Mouse (Mus musculus) heart, embryonic 12.5 days (tissue): ENCODE data around the gene Actr5. TPM values are rescaled to one million over a fixed set of nuclear protein-coding genes. Genes with fewer than 3 reads are reported as not detected.

Experiments used
- ATAC-seq: fragments of 200-750 bp; cut with Nextera tagmentation; 2 replicates; pipeline ENCODE4 v1.8.0; 2017; ENCODE audit warnings: moderate TSS enrichment, moderate library complexity; ENCODE audit not compliant: insufficient number of reproducible peaks, low FRiP score
- H3K27ac ChIP-seq: fragments of 300-500 bp; sonication (generic); 2 replicates; pipeline ENCODE4 v1.5.1; 2016; ENCODE audit warnings: mild to moderate bottlenecking, moderate library complexity; ENCODE audit not compliant: poor library complexity, severe bottlenecking
- H3K27me3 ChIP-seq: fragments of 300-500 bp; sonication (generic); replicated peaks from 2 replicates; pipeline ENCODE4 v1.6.1; 2016; ENCODE audit warnings: mild to moderate bottlenecking, moderate library complexity
- H3K36me3 ChIP-seq: fragments of 300-500 bp; sonication (generic); 2 replicates; pipeline ENCODE4 v1.6.1; 2016; ENCODE audit warnings: mild to moderate bottlenecking, moderate library complexity
- H3K4me1 ChIP-seq: fragments of 300-500 bp; sonication (generic); replicated peaks from 2 replicates; pipeline ENCODE4 v1.6.1; 2016; ENCODE audit warnings: mild to moderate bottlenecking
- H3K4me2 ChIP-seq: fragments of 300-500 bp; sonication (generic); 2 replicates; pipeline ENCODE4 v1.6.1; 2016; ENCODE audit warnings: mild to moderate bottlenecking, moderate library complexity
- H3K4me3 ChIP-seq: fragments of 300-500 bp; sonication (generic); 2 replicates; pipeline ENCODE4 v1.5.1; 2016; ENCODE audit warnings: mild to moderate bottlenecking
- H3K9ac ChIP-seq: fragments of 300-500 bp; sonication (generic); 2 replicates; pipeline ENCODE4 v1.6.1; 2016; ENCODE audit warnings: mild to moderate bottlenecking, moderate library complexity
- H3K9me3 ChIP-seq: fragments of 300-500 bp; sonication (generic); replicated peaks from 2 replicates; pipeline ENCODE4 v1.6.1; 2016; ENCODE audit warnings: mild to moderate bottlenecking, moderate library complexity
- WGBS: fragments of 180-500 bp; shearing (Covaris S2); methylation state at CpG from one replicate; pipeline ENCODE4 v1.1.7; 2016; 5-methylcytosine and 5-hydroxymethylcytosine counted together
- polyA plus RNA-seq: library from polyadenylated mRNA; unstranded; fragments of >200 nt; fragmentation: Nextera tagmentation; extraction: Ambion mirVana; gene quantifications from 2 replicates; pipeline ENCODE4 v1.2.1, GENCODE M21; 2016

The Actr5 gene
- polyA plus RNA-seq, 1 experiment from 2014 or later, result 10.1 TPM

DNA sequence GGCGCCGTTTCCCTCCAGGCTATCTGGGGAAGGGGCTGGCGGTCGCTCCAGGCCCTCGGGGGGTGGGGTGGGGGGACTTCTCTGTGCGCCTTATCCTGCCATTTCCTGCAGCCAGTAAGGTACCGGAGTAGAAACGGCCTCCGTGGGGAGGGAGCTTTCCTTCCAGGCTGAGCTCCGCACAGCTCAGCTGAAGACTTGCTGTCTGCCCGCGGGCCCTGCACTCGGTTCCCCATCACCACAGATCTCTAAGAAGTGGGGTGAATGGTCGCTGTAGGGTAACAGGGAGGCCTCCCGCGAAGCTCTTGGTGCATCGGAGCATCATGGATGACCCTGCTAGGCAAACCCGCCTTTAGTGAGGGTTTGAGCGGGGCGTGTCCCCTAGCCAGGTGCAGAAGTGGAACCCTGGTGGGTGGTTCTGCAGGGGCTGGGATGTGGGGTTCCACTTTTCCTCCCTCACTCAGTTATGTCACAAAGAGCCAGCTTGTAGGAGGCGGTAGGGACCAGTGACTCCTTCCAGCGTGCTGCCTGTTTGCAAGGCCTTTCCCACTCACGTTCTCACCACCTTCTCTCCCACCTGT lies 43.8 kb downstream of the Actr5 start:
- H3K4me1 ChIP-seq, result peaks cover 56% of the 10 kb centered on the region
- H3K36me3 ChIP-seq, result no peaks in the 10 kb centered on the region
- WGBS, result 11% methylated on average over 23 of the region's 23 CpGs
- peaks cover 52% of the 10 kb centered on the region for H3K27me3 ChIP-seq
- H3K4me2 ChIP-seq, result peak overlapping the region; percentile 93
- peak overlapping the region; percentile 72 for H3K4me3 ChIP-seq
- 0 out of 2 replicates have a peak, but pooled peaks have one; percentile 12 for ATAC-seq
- peak overlapping the region; percentile 72 for H3K9ac ChIP-seq
- H3K9me3 ChIP-seq, result 0 out of 2 replicates have a peak, but pooled peaks cover 5% of the 10 kb centered on the region
- no peak overlapping the region for H3K27ac ChIP-seq

DNA sequence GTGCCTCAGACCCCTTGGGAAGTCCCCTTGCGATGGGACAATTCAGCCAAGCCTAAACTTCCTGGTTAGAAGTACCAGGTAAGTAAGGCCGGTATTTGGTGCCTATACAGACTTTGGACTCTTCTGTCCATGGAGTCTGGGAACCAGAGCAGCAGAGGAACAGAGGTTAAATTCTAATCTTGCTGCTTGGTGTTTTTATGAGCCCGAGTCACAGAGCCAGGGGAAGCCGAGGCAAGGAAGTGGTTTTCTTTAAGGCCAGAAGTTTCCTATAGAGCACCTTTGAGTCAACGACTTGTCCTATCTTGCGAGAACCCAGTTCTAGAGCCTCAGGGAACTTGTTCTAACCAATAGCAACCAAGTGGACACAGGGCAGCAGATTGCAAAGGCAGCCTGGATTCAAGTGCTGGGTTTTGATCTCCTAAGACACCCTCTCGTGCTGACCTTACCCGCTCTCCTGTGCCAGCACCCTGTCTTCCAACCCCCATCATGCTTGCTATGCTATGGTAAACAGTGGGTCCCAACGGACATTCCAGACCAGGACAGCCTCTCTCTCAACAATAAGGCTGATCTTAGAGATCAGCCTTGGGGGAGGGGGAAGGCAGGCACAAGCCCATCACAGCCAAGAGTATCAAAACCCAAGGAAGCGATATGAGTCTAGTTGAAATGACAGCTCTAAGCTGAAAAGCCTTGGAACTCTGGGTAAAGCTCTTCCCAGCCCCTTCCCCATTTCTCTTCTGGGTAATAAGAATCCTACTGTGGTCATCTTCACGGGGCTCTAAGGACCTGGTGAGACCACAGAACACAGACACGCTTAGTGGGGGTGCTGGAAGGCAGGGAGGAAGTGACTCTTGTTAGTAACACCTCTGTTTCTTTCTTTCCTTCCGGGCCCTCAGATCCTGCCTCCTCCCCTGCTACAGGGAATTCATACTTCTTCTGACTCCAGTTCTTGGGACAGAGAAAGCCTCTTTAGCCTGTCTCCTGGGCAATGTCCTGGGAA lies 44.8 kb downstream of the Actr5 start:
- Histone ChIP-seq H3K4me2 (peak overlapping the region; percentile 93; the same call in 1 of the 2 replicates), H3K27ac (no peak overlapping the region), H3K27me3 (peaks cover 51% of the 10 kb centered on the region), H3K4me3 (no peak overlapping the region), H3K9ac (no peak overlapping the region), H3K36me3 (no peaks in the 10 kb centered on the region), H3K9me3 (0 out of 2 replicates have a peak, but pooled peaks cover 5% of the 10 kb centered on the region), H3K4me1 (peaks cover 66% of the 10 kb centered on the region)
- ATAC-seq, result no peak
- WGBS, result 50% methylated on average over 13 of the region's 13 CpGs

DNA sequence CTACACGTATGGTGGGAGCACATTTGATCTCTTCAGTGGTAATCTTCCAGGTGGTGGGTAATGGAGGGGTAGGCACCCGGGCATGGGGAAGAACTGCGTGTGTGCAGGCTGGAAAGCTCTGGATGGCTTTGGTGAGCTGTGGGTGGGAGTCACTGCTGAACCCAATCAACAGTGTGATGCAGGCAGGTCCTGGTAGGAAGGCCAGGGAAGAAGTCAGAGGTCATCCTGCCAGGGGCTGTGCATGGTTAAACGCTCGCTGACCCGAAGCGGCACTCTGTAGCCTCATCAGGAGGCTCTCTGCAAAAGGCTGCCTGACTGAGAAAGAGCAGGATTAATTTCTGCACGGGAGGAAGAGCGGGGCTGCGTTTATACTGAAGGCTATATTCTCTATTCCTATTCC lies 45.9 kb downstream of the Actr5 start:
- 73% methylated on average over 10 of the region's 10 CpGs for WGBS
- Histone ChIP-seq H3K9ac (no peak overlapping the region), H3K27ac (no peak overlapping the region), H3K4me1 (peaks cover 68% of the 10 kb centered on the region), H3K36me3 (no peaks in the 10 kb centered on the region), H3K4me3 (no peak overlapping the region), H3K27me3 (peaks cover 47% of the 10 kb centered on the region), H3K9me3 (0 out of 2 replicates have a peak, but pooled peaks cover 5% of the 10 kb centered on the region), H3K4me2 (no peak overlapping the region)
- no peak for ATAC-seq

DNA sequence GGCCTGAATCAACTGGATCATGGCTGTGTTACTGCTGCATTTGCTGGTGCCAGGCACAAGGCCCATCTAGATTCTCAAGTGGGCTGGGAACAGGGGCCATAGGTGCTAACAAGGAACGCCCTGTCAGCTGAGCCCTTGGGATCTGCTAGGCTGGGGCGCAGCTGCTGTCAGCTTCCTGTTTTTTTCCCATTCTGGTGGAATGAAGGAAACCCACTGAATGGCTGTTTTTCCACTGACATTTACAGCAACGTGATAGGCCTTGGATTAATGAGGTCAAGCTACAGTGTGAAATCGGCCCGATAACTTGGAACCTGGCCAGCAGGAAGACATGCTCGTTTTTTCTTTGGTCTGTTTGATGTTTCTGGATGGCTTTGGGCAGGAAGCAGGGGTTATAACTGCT lies 48.1 kb downstream of the Actr5 start:
- Histone ChIP-seq H3K9ac (no peak overlapping the region), H3K27me3 (peaks cover 30% of the 10 kb centered on the region), H3K9me3 (0 out of 2 replicates have a peak, but pooled peaks cover 5% of the 10 kb centered on the region), H3K4me1 (peaks cover 50% of the 10 kb centered on the region), H3K36me3 (no peaks in the 10 kb centered on the region), H3K4me3 (no peak overlapping the region), H3K27ac (peak overlapping the region; percentile 65), H3K4me2 (no peak overlapping the region)
- 38% methylated on average over 6 of the region's 6 CpGs for whole genome bisulfite sequencing
- ATAC-seq, result peak; percentile 69

DNA sequence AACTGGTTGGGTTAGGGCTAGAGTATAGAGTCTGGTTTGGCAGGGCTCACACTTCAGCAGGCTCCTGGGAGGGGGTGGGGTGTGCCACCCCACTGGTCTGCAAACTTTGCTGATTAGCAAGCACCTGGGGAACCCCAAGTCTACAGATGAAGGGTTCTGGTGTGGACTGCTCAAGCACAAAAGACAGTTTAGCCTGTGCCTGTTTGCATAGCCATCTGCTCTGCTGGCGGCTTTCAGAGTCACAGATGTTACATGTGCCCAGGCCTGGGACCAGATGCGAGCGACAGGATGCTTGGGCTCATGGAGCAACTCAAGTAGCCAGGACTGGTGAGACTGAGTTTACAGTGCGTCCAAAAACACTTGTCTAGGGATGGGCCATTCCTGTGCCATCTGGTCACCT lies 48.8 kb downstream of the Actr5 start:
- Histone ChIP-seq H3K9ac (no peak overlapping the region), H3K4me2 (no peak overlapping the region), H3K4me3 (no peak overlapping the region), H3K27ac (peak overlapping the region; percentile 56), H3K9me3 (0 out of 2 replicates have a peak, but pooled peaks cover 5% of the 10 kb centered on the region), H3K36me3 (no peaks in the 10 kb centered on the region), H3K27me3 (peaks cover 23% of the 10 kb centered on the region), H3K4me1 (peaks cover 43% of the 10 kb centered on the region)
- no peak for ATAC-seq
- 74% methylated on average over 4 of the region's 4 CpGs for WGBS

DNA sequence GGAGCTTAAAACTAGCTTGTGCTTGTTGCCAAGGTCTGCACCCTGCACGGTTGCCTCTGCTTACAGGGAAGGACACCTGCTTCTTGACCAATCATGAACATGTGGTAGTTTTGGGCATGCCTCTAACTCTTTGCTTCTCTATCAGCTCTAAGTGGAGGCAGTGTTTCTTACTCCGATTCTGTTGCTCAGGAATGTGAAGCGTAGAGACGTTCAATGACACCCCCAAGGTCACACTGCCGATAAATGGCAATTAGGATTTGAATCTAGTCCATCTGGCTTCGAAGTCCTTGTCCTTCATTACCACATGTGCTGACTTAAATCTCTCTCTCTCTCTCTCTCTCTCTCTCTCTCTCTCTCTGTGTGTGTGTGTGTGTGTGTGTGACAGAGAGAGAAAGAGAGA lies 49.4 kb downstream of the Actr5 start:
- Histone ChIP-seq H3K4me3 (no peak overlapping the region), H3K4me1 (peaks cover 38% of the 10 kb centered on the region), H3K36me3 (no peaks in the 10 kb centered on the region), H3K9me3 (0 out of 2 replicates have a peak, but pooled peaks cover 5% of the 10 kb centered on the region), H3K9ac (no peak overlapping the region), H3K4me2 (no peak overlapping the region), H3K27me3 (peaks cover 17% of the 10 kb centered on the region), H3K27ac (no peak overlapping the region)
- 44% methylated on average over 6 of the region's 6 CpGs for WGBS
- no peak for ATAC-seq

DNA sequence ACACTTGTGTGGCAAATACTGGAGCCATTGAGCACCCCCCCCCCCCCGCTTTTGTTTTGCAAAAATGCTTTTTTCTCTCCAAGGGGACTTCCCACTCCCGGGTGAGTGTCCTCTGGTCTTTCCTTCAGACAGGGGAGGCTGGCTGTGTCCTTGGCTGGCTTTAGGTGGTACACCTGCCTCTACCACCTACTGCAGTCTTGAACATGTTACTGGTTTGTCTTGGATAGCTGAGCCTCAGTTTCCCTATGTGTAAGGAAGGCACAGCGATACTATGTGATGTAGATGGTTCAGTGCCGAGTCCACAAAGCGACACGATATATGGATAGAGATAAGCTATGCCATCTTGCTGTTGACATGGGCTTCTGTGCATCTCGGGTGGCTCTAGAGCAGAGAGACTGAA lies 50.1 kb downstream of the Actr5 start:
- WGBS, result 67% methylated on average over 7 of the region's 7 CpGs

DNA sequence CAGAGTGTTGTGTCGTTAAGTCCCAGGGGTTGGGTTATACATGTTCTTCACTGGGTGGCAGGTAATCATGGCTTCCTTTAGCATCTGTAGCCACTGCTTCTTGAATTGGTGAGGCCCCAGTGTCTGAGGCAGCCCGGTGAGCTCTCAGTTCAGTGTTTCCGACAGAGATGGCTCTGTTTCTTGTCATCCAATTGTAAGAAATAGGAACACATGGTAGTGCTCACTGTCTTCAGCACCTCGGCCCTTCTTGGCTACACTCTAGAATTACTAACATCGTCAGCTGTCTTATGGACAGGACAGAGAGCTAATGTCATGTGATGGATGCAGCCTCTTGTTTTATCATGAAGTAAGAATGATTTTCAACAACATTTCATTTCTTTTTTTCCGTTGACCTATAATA lies 50.5 kb downstream of the Actr5 start:
- no peak overlapping the region for H3K4me2 ChIP-seq
- no peak overlapping the region for H3K4me3 ChIP-seq
- H3K36me3 ChIP-seq, result no peaks in the 10 kb centered on the region
- no peak overlapping the region for H3K27ac ChIP-seq
- no peak overlapping the region for H3K9ac ChIP-seq
- peaks cover 30% of the 10 kb centered on the region for H3K4me1 ChIP-seq
- peaks cover 6% of the 10 kb centered on the region for H3K27me3 ChIP-seq
- H3K9me3 ChIP-seq, result 0 out of 2 replicates have a peak, but pooled peaks cover 5% of the 10 kb centered on the region
- no peak for ATAC-seq
- 37% methylated on average over 6 of the region's 6 CpGs for WGBS

More for the DNA sequence above, 50.1 kb downstream of the Actr5 start:
- H3K4me3 ChIP-seq, result no peak overlapping the region
- no peak overlapping the region for H3K27ac ChIP-seq
- H3K9ac ChIP-seq, result no peak overlapping the region
- H3K27me3 ChIP-seq, result peaks cover 10% of the 10 kb centered on the region
- no peak for ATAC-seq
- no peak overlapping the region for H3K4me2 ChIP-seq
- H3K36me3 ChIP-seq, result no peaks in the 10 kb centered on the region
- 0 out of 2 replicates have a peak, but pooled peaks cover 5% of the 10 kb centered on the region for H3K9me3 ChIP-seq
- H3K4me1 ChIP-seq, result peaks cover 34% of the 10 kb centered on the region

DNA sequence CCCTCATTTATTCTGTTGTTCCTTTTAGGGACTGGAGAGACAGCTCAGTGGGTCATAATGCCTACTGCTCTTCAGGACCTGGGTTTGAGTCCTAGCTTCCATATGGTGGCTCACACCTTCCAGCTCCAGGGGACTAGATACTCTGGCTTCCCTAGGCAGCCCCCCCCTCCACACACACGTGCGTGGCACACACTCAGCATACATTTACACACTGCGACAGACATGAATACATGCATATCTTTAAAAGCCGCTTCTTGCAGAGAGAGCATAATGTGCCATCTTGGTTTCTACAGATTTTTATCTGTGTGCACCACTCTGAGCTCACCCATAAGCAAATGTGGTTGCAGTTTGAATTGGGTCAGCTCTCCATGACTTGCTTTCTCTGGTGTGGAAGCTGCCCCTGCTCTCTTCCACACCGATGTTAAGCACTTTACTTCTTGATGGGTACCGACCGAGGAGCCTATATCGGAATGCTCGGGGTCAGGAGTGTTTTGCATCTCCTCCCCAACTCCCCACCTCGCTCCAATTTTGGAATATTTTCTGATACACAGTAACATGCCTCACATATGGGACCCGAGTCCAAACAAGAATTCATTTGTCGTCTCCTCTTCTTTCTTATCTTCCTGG lies 51.3 kb downstream of the Actr5 start:
- no peaks in the 10 kb centered on the region for H3K36me3 ChIP-seq
- no peaks in the 10 kb centered on the region for H3K27me3 ChIP-seq
- WGBS, result 71% methylated on average over 12 of the region's 12 CpGs
- H3K4me2 ChIP-seq, result no peak overlapping the region
- peaks cover 29% of the 10 kb centered on the region for H3K4me1 ChIP-seq
- no peak overlapping the region for H3K4me3 ChIP-seq
- no peak for ATAC-seq
- H3K27ac ChIP-seq, result no peak overlapping the region
- 0 out of 2 replicates have a peak, but pooled peaks cover 5% of the 10 kb centered on the region for H3K9me3 ChIP-seq
- no peak overlapping the region for H3K9ac ChIP-seq

DNA sequence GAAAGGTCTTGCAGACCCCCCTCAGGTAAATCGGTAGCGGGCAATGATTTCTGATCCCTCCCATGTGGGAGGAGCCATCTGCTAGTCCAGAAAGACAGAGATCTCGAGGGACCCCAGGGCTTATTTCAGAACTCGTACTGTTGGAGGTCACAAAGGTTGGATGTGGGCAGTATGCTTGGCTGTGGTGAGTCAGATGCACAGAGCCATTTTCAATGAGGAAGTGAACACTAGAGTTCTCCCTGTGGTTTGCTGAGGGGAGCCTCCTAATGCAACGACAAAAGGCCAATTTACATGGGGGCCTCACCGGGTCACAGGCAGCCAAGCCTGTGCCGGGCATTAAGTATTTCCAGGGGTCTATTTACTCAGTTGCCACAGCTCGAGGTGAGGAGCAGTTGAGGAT lies 53.3 kb downstream of the Actr5 start:
- Histone ChIP-seq H3K9me3 (no peaks in the 10 kb centered on the region), H3K4me3 (no peak overlapping the region), H3K9ac (no peak overlapping the region), H3K27ac (no peak overlapping the region), H3K4me1 (peaks cover 33% of the 10 kb centered on the region), H3K27me3 (no peaks in the 10 kb centered on the region), H3K36me3 (no peaks in the 10 kb centered on the region), H3K4me2 (no peak overlapping the region)
- 69% methylated on average over 8 of the region's 8 CpGs for WGBS
- ATAC-seq, result no peak

DNA sequence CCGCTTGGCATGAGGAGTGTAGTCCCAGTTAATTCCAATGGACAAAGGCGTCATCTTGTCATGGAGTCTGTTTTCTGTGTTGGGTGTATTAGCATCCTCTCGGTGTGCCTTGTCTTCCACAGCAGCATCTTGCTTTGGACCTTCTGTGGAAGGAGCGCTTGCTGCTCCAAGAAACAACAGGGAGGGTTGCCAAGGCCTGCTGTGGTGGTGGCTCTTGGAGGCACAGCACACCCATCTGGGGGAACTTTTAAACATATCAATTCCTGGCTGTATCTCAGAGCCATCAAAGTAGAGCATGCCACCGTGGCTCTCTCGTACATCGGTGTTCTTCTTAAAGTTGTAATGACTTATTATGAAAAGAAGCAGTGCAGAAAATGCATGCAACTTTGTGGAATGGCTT lies 54.4 kb downstream of the Actr5 start:
- no peak for ATAC-seq
- no peak overlapping the region for H3K4me3 ChIP-seq
- 90% methylated on average over 7 of the region's 7 CpGs for WGBS

More for the DNA sequence above, 54.4 kb downstream of the Actr5 start:
- no peaks in the 10 kb centered on the region for H3K27me3 ChIP-seq
- H3K9me3 ChIP-seq, result no peaks in the 10 kb centered on the region
- peaks cover 22% of the 10 kb centered on the region for H3K4me1 ChIP-seq
- H3K36me3 ChIP-seq, result no peaks in the 10 kb centered on the region
- no peak overlapping the region for H3K9ac ChIP-seq
- no peak overlapping the region for H3K27ac ChIP-seq
- no peak overlapping the region for H3K4me2 ChIP-seq
